Mouse (Mus musculus) intestine, postnatal 0 days (tissue): ENCODE measurements around the gene Inpp5e. TPM values are rescaled to one million over a fixed set of nuclear protein-coding genes. Genes with fewer than 3 reads are reported as not detected.
A peak's percentile ranks its signal among the peaks of the same experiment; 100 is the strongest.

Experiments
- ATAC-seq: fragments of 200-750 bp; cut with Nextera tagmentation; 2 replicates; pipeline ENCODE4 v1.8.0; 2017; ENCODE audit warnings: mild to moderate bottlenecking, moderate TSS enrichment, moderate library complexity
- H3K27ac ChIP-seq: fragments of 300-500 bp; sonication (generic); 2 replicates; pipeline ENCODE4 v1.5.1; 2014; ENCODE audit warnings: mild to moderate bottlenecking, low read depth, low read length, moderate library complexity
- H3K27me3 ChIP-seq: fragments of 300-500 bp; sonication (generic); replicated peaks from 2 replicates; pipeline ENCODE4 v1.6.1; 2014; ENCODE audit warnings: low read length, mixed read lengths; ENCODE audit not compliant: control insufficient read depth, insufficient read depth
- H3K36me3 ChIP-seq: fragments of 300-500 bp; sonication (generic); 2 replicates; pipeline ENCODE4 v1.6.1; 2014; ENCODE audit warnings: mild to moderate bottlenecking, moderate library complexity; ENCODE audit not compliant: control insufficient read depth, insufficient read depth
- H3K4me1 ChIP-seq: fragments of 300-500 bp; sonication (generic); replicated peaks from 2 replicates; pipeline ENCODE4 v1.6.1; 2014; ENCODE audit warnings: antibody characterized with exemption, low read length, mixed read lengths; ENCODE audit not compliant: control insufficient read depth, insufficient read depth
- H3K4me2 ChIP-seq: fragments of 300-500 bp; sonication (generic); replicated peaks from 2 replicates; pipeline ENCODE4 v1.6.1; 2014; ENCODE audit warnings: low read depth, mild to moderate bottlenecking, moderate library complexity
- H3K4me3 ChIP-seq: fragments of 300-500 bp; sonication (generic); 2 replicates; pipeline ENCODE4 v1.5.1; 2014; ENCODE audit warnings: low read depth, low read length
- H3K9ac ChIP-seq: fragments of 300-500 bp; sonication (generic); 2 replicates; pipeline ENCODE4 v1.6.1; 2014; ENCODE audit warnings: mild to moderate bottlenecking, low read depth, low read length
- H3K9me3 ChIP-seq: fragments of 300-500 bp; sonication (generic); 2 replicates; pipeline ENCODE4 v1.6.1; 2016; ENCODE audit warnings: mixed run types; ENCODE audit not compliant: control insufficient read depth
- CTCF ChIP-seq: sonication (generic); IDR thresholded peaks from 2 replicates; pipeline ENCODE4 v1.5.1; 2016; ENCODE audit warnings: low read depth, mild to moderate bottlenecking, control low read depth, antibody characterized with exemption, moderate library complexity
- WGBS: fragments of 180-500 bp; shearing (Covaris S2); extraction: QIAGEN DNeasy Blood & Tissue Kit; methylation state at CpG from one replicate; pipeline ENCODE4 v1.1.7; 2014; 5-methylcytosine and 5-hydroxymethylcytosine counted together
- polyA plus RNA-seq: library from polyadenylated mRNA; unstranded; fragments of >200 nt; fragmentation: Nextera tagmentation; extraction: Ambion mirVana; gene quantifications from 2 replicates; pipeline ENCODE4 v1.2.1, GENCODE M21; 2015

Inpp5e gene
- polyA plus RNA-seq = 6.8 TPM in 2 replicates

GRCm38 (mm10) chr2:26408515-26409356, at the start of gene Inpp5e:
Gene Inpp5e, minus strand, starts transcription at chr2:26409203.
- peak within 1 kb of the TSS; percentile 88 for H3K27ac ChIP-seq
- peaks cover 45% of the 10 kb centered on the region for H3K36me3 ChIP-seq
- no peaks in the 10 kb centered on the region for H3K27me3 ChIP-seq
- ATAC-seq = peak; percentile 92
- H3K9ac ChIP-seq = peak within 1 kb of the TSS; percentile 91
- peak within 1 kb of the TSS; percentile 88 for H3K4me2 ChIP-seq
- under 1% methylated on average over 53 of the region's 57 CpGs for WGBS
- peak within 1 kb of the TSS; percentile 90 for H3K4me3 ChIP-seq
- no peaks in the 10 kb centered on the region for H3K9me3 ChIP-seq
- TF ChIP-seq CTCF = peak; percentile 98
- H3K4me1 ChIP-seq = 0 out of 2 replicates have a peak, but pooled peaks cover 9% of the 10 kb centered on the region

- no peak for TF ChIP-seq CTCF
Observed at GRCm38 (mm10) chr2:26458402-26459124, 49.6 kb upstream of the Inpp5e start.

GRCm38 (mm10) chr2:26449121-26450060, 40.4 kb upstream of the Inpp5e start:
- peak; percentile 92 for TF ChIP-seq CTCF
- Histone ChIP-seq H3K9ac (no peak overlapping the region), H3K36me3 (0 out of 2 replicates have a peak, but pooled peaks cover 6% of the 10 kb centered on the region), H3K4me3 (no peak overlapping the region), H3K9me3 (no peaks in the 10 kb centered on the region), H3K4me2 (no peak overlapping the region), H3K27me3 (no peaks in the 10 kb centered on the region), H3K27ac (no peak overlapping the region), H3K4me1 (peaks cover 6% of the 10 kb centered on the region)
- ATAC-seq = no peak
- WGBS = 19% methylated on average over 5 of the region's 5 CpGs

More at GRCm38 (mm10) chr2:26458402-26459124, 49.6 kb upstream of the Inpp5e start:
- H3K36me3 ChIP-seq = peaks cover 47% of the 10 kb centered on the region
- no peaks in the 10 kb centered on the region for H3K9me3 ChIP-seq
- no peak overlapping the region for H3K9ac ChIP-seq
- no peaks in the 10 kb centered on the region; the same call in 1 of the 2 replicates for H3K4me1 ChIP-seq
- peak overlapping the region; percentile 78 for H3K27ac ChIP-seq
- peak; percentile 80 for ATAC-seq
- WGBS = 26% methylated on average over 7 of the region's 7 CpGs
- H3K4me2 ChIP-seq = peak overlapping the region; percentile 27; the same call in 1 of the 2 replicates
- H3K4me3 ChIP-seq = no peak overlapping the region
- H3K27me3 ChIP-seq = no peaks in the 10 kb centered on the region

GRCm38 (mm10) chr2:26447451-26447850, 38.4 kb upstream of the Inpp5e start:
- peaks cover 10% of the 10 kb centered on the region for H3K4me1 ChIP-seq
- WGBS = 81% methylated on average over 1 of the region's 1 CpGs
- H3K27ac ChIP-seq = no peak overlapping the region
- H3K9ac ChIP-seq = no peak overlapping the region
- no peaks in the 10 kb centered on the region for H3K27me3 ChIP-seq
- H3K4me3 ChIP-seq = no peak overlapping the region
- H3K4me2 ChIP-seq = no peak overlapping the region
- no peaks in the 10 kb centered on the region for H3K9me3 ChIP-seq
- no peak for ATAC-seq
- TF ChIP-seq CTCF = no peak
- 0 out of 2 replicates have a peak, but pooled peaks cover 3% of the 10 kb centered on the region for H3K36me3 ChIP-seq

- peak overlapping the region; percentile 45 for H3K9ac ChIP-seq
- H3K27ac ChIP-seq = peak overlapping the region; percentile 96; the same call in 1 of the 2 replicates
Observed at GRCm38 (mm10) chr2:26446671-26447070, 37.7 kb upstream of the Inpp5e start.

More at GRCm38 (mm10) chr2:26446671-26447070, 37.7 kb upstream of the Inpp5e start:
- ATAC-seq = no peak
- Histone ChIP-seq H3K9me3 (no peaks in the 10 kb centered on the region), H3K36me3 (peaks cover 9% of the 10 kb centered on the region; the same call in 1 of the 2 replicates), H3K4me1 (peaks cover 10% of the 10 kb centered on the region), H3K4me2 (peak overlapping the region; percentile 89), H3K27me3 (no peaks in the 10 kb centered on the region), H3K4me3 (peak overlapping the region; percentile 93)
- TF ChIP-seq CTCF = no peak
- WGBS = 83% methylated on average over 4 of the region's 4 CpGs
